Mouse (Mus musculus): Measurements from ENCODE around the gene Fgfr2. TPM values are rescaled to one million over a fixed set of nuclear protein-coding genes. Genes with fewer than 3 reads are reported as not detected.

Fgfr2 gene
- total RNA-seq, 2 experiments from 2014 or later: 190 to 480 TPM

- DNase-seq: no peak
Measured at GRCm38 (mm10) chr7:130243811-130244210, 2879.3 kb downstream of the Fgfr2 start.

GRCm38 (mm10) chr7:130240191-130240590 is 2883.0 kb downstream of the Fgfr2 start:
- DNase-seq: peak in 1 of 2 experiments; percentile 40

DNA sequence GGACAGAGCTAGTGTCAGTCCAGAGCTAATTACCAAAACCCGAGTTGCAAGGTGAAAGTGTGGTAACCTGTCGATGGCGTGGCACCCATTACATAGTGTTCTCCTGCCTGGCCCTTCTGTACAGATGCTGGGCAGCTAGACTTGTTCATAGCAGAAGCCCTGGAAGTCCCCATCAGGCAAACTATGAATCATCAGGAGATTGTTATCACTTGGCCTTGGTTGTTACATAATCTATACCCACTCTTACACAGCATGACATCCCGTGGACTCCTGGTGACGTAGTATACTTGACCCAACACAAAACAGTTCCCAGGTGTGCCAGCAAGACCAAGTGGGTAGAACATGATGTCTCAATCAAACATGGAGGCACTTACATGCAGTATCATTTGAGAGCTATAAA is 2885.9 kb downstream of the Fgfr2 start:
- DNase-seq: peak in 1 of 2 experiments; percentile 47

- DNase-seq: peak; percentile 58 to 69
Measured at GRCm38 (mm10) chr7:130233777-130234176, 2889.4 kb downstream of the Fgfr2 start.

GRCm38 (mm10) chr7:130230034-130230433 is 2893.1 kb downstream of the Fgfr2 start:
- DNase-seq: no peak

GRCm38 (mm10) chr7:130225227-130225626 is 2897.9 kb downstream of the Fgfr2 start:
- DNase-seq: no peak

GRCm38 (mm10) chr7:130222633-130223354 is 2900.4 kb downstream of the Fgfr2 start:
- no peak for DNase-seq

GRCm38 (mm10) chr7:130221661-130222387 is 2901.3 kb downstream of the Fgfr2 start:
- DNase-seq: peak in 1 of 2 experiments; percentile 47

- no peak for DNase-seq
Measured at GRCm38 (mm10) chr7:130220627-130221026, 2902.5 kb downstream of the Fgfr2 start.

DNA sequence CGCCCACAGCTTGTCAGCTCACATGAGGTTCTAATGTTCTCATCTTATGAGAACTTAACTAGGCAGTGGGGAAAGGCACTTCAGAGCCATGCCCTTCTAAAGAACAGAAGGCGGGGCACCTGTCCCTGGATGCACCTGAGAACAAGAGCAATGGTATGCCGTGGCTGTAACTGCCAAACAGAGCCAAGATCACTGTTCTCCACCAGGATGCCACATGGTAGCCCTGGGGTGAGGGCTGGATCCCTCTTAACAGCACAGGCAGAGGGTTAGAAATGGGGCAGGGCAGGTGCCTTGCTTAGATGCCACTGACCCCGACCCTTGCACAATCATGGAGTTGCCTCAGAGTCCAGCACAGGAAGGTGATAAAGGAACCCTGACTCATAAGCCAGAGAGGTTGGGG is 2903.3 kb downstream of the Fgfr2 start:
- peak; percentile 65 to 75 for DNase-seq

- DNase-seq: no peak
Measured at GRCm38 (mm10) chr7:130216272-130216671, 2906.9 kb downstream of the Fgfr2 start.

- DNase-seq: peak; percentile 81 to 87
Measured at GRCm38 (mm10) chr7:130215348-130216252, 2907.6 kb downstream of the Fgfr2 start.

GRCm38 (mm10) chr7:130213156-130213555 is 2910.0 kb downstream of the Fgfr2 start:
- no peak for DNase-seq

DNA sequence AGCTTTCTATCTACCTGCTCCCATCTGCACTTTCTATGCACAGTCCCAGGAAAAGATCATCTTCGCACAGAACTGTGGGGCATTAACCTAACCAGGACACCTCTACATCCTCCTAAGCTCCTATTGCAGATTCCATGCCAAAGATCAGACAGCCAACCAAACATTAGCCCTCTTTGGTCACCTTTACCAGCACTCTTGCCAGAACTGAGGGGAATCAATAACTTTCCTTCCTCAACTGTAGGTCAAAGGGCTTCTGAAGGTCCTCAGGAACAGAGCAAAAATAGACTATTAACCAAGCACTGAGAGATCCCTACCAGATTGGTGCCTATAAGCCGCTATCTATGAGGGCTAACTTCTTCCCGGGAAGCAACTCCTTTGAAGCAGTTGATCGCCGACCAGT is 2911.7 kb downstream of the Fgfr2 start:
- DNase-seq: no peak

DNA sequence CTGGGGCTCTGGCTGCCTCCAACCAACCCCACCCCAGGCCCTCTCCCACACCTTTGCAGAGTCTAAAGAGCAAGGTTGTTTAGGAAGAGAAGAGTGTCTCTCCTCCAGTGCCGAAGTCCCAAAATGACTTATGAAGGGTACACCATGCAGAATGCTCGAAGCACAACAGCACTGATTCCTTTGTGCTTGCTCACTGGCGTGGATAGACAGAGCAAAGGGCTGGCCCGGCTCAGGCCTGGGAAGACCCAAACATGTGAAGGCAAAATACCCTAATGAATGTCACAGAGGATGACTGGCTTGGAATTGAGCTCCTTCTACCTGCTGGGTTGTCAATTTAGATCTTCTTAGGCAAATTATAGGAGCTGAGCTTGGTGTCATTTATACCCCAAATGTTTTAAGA is 2914.5 kb downstream of the Fgfr2 start:
- DNase-seq: no peak

DNA sequence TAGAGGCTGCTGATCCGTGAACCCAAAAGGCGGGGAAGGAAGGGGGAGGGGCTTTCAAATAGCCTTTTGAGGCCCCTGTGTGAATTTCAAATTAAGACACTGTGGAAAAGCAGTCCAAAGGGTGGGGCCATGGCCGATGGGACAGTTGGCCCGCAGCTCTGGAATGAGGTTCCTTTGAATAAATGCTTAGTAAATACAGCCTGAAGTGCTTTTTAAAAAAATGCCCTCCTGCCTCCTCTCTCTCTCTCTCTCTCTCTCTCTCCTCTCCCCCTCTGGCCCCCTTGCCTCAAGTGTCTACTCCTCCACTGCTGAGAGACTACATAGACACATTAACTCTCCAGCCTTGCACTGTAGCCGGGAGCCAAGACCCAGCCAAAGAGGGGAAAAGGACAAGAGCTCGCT is 2917.0 kb downstream of the Fgfr2 start:
- DNase-seq: no peak

DNA sequence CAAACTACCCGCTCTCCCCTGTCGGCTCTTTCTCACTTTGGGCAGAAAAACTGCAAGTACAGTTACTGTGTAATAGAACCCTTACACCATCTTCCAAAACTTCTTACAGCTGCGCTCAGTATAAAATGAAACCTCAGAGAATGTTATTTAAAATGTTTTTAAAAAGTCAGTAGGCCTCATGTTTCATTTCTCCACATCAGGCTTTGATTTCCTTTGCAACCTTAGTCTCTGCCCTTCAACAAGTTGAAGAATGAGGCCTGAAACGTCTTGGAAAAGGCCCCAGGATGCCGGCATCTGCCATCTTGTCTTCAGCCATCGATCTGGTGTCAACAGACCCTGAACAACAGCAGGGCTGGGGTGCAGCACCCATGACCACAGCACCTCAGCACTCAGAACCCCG is 2918.0 kb downstream of the Fgfr2 start:
- no peak for DNase-seq

DNA sequence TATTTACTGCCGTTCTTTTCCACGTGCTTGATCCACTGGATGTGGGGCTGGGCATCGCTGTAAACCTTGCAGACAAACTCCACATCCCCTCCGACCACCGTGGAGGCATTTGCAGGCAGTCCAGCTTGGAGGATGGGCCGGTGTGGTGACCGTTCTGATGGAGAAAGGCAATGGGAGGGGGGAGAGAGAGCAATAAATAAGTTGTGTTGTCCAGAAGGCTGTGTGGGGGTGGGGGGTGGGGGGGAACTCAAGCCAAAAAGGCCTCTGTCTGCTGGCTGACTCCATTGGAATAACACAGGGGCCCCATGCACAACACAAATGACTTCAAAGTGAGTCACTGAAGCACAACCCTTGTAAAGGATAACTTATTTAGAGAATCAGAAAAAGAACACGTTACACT is 2922.1 kb downstream of the Fgfr2 start:
- no peak for DNase-seq

GRCm38 (mm10) chr7:130199951-130200350 is 2923.2 kb downstream of the Fgfr2 start:
- no peak for DNase-seq

DNA sequence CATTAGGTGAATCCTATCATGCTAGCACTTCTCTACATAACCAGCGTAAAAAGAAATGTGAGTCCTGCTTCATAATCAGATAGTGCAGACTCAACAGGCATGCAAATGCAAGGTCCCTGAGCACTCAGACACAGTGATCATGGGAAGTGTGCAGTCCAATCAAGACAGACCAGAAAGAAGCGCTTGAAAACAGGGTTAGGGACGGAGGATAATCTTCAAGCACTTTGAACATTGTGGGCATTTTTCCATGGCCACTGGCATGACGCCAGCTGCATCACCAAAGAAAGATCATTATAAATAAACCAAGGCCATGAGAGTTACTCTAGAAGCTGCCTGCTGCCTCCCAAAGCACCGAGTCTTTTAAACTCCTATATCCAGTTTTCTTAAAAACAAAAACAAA is 2923.8 kb downstream of the Fgfr2 start:
- DNase-seq: peak; percentile 85

- no peak for DNase-seq
Measured at GRCm38 (mm10) chr7:130195081-130195480, 2928.1 kb downstream of the Fgfr2 start.

DNA sequence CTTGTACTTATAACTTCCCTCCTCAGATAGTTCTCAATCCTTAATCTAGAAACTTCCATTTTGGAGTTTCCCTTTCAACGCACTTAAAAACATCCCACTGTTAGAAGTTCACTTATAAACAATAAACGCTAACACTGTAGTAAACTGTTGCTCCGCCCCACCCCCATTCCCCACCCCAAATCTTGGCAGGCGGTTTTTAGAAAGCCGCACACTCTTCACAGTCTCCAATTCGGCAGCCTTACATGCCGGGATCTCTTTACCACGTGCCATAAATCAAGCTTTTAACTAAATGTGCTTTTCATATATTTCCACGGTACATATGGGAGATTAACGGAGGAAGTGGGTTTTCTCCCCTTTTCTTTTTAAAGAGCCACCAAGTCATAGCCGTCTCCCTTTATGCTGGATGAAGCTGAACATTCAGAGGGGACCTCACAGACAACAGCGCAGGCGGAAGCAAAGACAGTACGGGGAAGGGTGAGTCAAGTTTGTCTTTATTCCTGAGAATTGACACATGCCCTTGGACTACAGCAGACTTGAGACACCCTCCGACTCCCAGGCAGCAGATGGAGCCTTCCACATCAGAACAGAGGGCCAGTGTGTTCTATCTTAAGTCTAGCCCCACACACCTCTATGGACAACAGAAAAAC is 2932.7 kb downstream of the Fgfr2 start:
- peak in 1 of 2 experiments; percentile 26 for DNase-seq

Measured in adrenal gland, postnatal 36 days (tissue).